Mouse (Mus musculus) stomach, embryonic 14.5 days (tissue): Measurements from ENCODE around the gene Snx18. TPM values are rescaled to one million over a fixed set of nuclear protein-coding genes. Genes with fewer than 3 reads are reported as not detected.

Source experiments
- ATAC-seq: fragments of 200-750 bp; cut with Nextera tagmentation; 2 replicates; pipeline ENCODE4 v1.8.0; 2017; ENCODE audit warnings: low read depth, moderate TSS enrichment; ENCODE audit not compliant: insufficient number of reproducible peaks, insufficient read depth, low FRiP score
- H3K27ac ChIP-seq: fragments of 300-500 bp; sonication (generic); 2 replicates; pipeline ENCODE4 v1.5.1; 2014; ENCODE audit warnings: mild to moderate bottlenecking, low read length, moderate library complexity, mixed read lengths
- H3K27me3 ChIP-seq: fragments of 300-500 bp; sonication (generic); 2 replicates; pipeline ENCODE4 v1.6.1; 2014; ENCODE audit warnings: low read length, control low read depth, mixed read lengths; ENCODE audit not compliant: control insufficient read depth, insufficient read depth
- H3K36me3 ChIP-seq: fragments of 300-500 bp; sonication (generic); 2 replicates; pipeline ENCODE4 v1.6.1; 2014; ENCODE audit warnings: mild to moderate bottlenecking, control low read depth, low read length, moderate library complexity, mixed read lengths; ENCODE audit not compliant: control insufficient read depth, insufficient read depth
- H3K4me1 ChIP-seq: fragments of 300-500 bp; sonication (generic); 2 replicates; pipeline ENCODE4 v1.6.1; 2014; ENCODE audit warnings: low read length, control low read depth, mixed read lengths; ENCODE audit not compliant: control insufficient read depth, insufficient read depth
- H3K4me2 ChIP-seq: fragments of 300-500 bp; sonication (generic); replicated peaks from 2 replicates; pipeline ENCODE4 v1.6.1; 2014; ENCODE audit warnings: low read depth, low read length, control low read depth
- H3K4me3 ChIP-seq: fragments of 300-500 bp; sonication (generic); 2 replicates; pipeline ENCODE4 v1.5.1; 2014; ENCODE audit warnings: low read depth, low read length, control low read depth
- H3K9ac ChIP-seq: fragments of 300-500 bp; sonication (generic); replicated peaks from 2 replicates; pipeline ENCODE4 v1.6.1; 2014; ENCODE audit warnings: low read depth, mild to moderate bottlenecking, control low read depth, low read length, moderate library complexity, mixed read lengths
- H3K9me3 ChIP-seq: fragments of 300-500 bp; sonication (generic); 2 replicates; pipeline ENCODE4 v1.6.1; 2016; ENCODE audit warnings: low read depth, low read length, control low read depth; ENCODE audit not compliant: control insufficient read depth
- WGBS: fragments of 180-500 bp; shearing (Covaris S2); extraction: QIAGEN DNeasy Blood & Tissue Kit; methylation state at CpG from one replicate; pipeline ENCODE4 v1.1.7; 2014; 5-methylcytosine and 5-hydroxymethylcytosine counted together
- polyA plus RNA-seq: library from polyadenylated mRNA; unstranded; fragments of >200 nt; fragmentation: Nextera tagmentation; extraction: Ambion mirVana; gene quantifications from 2 replicates; pipeline ENCODE4 v1.2.1, GENCODE M21; 2014

Gene Snx18
- polyA plus RNA-seq, 1 experiment from 2014 or later: 28.1 TPM

GRCm38 (mm10) chr13:113613341-113613740 is 5.0 kb downstream of the Snx18 start:
- ATAC-seq: no peak
- Histone ChIP-seq H3K4me1 (peaks cover 75% of the 10 kb centered on the region), H3K9ac (no peak overlapping the region), H3K4me2 (peak overlapping the region; percentile 94), H3K4me3 (peak overlapping the region; percentile 63), H3K9me3 (no peaks in the 10 kb centered on the region), H3K36me3 (peaks cover 3% of the 10 kb centered on the region; the same call in 1 of the 2 replicates), H3K27ac (peak overlapping the region; percentile 44; the same call in 1 of the 2 replicates), H3K27me3 (no peaks in the 10 kb centered on the region)
- WGBS: 10% methylated on average over 12 of the region's 12 CpGs

- Histone ChIP-seq H3K36me3 (peaks cover 3% of the 10 kb centered on the region; the same call in 1 of the 2 replicates), H3K4me1 (peaks cover 83% of the 10 kb centered on the region), H3K4me2 (peak overlapping the region; percentile 94), H3K9ac (no peak overlapping the region), H3K4me3 (peak overlapping the region; percentile 63; the same call in 1 of the 2 replicates), H3K9me3 (no peaks in the 10 kb centered on the region), H3K27me3 (no peaks in the 10 kb centered on the region), H3K27ac (no peak overlapping the region; the same call in 1 of the 2 replicates)
- no peak for ATAC-seq
- 54% methylated on average over 24 of the region's 24 CpGs for WGBS
Observed at GRCm38 (mm10) chr13:113612141-113612950, 6.0 kb downstream of the Snx18 start.

- no peaks in the 10 kb centered on the region; the same call in 1 of the 2 replicates for H3K36me3 ChIP-seq
- H3K4me2 ChIP-seq: no peak overlapping the region
- H3K27me3 ChIP-seq: no peaks in the 10 kb centered on the region
- no peaks in the 10 kb centered on the region for H3K9me3 ChIP-seq
- no peak overlapping the region for H3K27ac ChIP-seq
- WGBS: 56% methylated on average over 13 of the region's 13 CpGs
- H3K4me1 ChIP-seq: peaks cover 76% of the 10 kb centered on the region
- no peak overlapping the region for H3K4me3 ChIP-seq
- no peak overlapping the region for H3K9ac ChIP-seq
- no peak for ATAC-seq
Observed at GRCm38 (mm10) chr13:113610732-113611500, 7.4 kb downstream of the Snx18 start.

- H3K27me3 ChIP-seq: no peaks in the 10 kb centered on the region
- no peak overlapping the region for H3K4me3 ChIP-seq
- no peaks in the 10 kb centered on the region; the same call in 1 of the 2 replicates for H3K36me3 ChIP-seq
- peaks cover 69% of the 10 kb centered on the region for H3K4me1 ChIP-seq
- no peak overlapping the region for H3K9ac ChIP-seq
- ATAC-seq: peak; percentile 28; the same call in 1 of the 2 replicates
- WGBS: 65% methylated on average over 3 of the region's 3 CpGs
- no peak overlapping the region for H3K27ac ChIP-seq
- H3K4me2 ChIP-seq: no peak overlapping the region
- no peaks in the 10 kb centered on the region for H3K9me3 ChIP-seq
Observed at GRCm38 (mm10) chr13:113609429-113609828, 8.9 kb downstream of the Snx18 start.

- Histone ChIP-seq H3K27me3 (no peaks in the 10 kb centered on the region), H3K36me3 (no peaks in the 10 kb centered on the region; the same call in 1 of the 2 replicates), H3K9me3 (no peaks in the 10 kb centered on the region), H3K9ac (no peak overlapping the region), H3K4me3 (no peak overlapping the region), H3K4me1 (peaks cover 57% of the 10 kb centered on the region), H3K4me2 (no peak overlapping the region), H3K27ac (no peak overlapping the region)
- no peak for ATAC-seq
- 56% methylated on average over 4 of the region's 4 CpGs for WGBS
Observed at GRCm38 (mm10) chr13:113607821-113608220, 10.5 kb downstream of the Snx18 start.

- peaks cover 55% of the 10 kb centered on the region for H3K4me1 ChIP-seq
- WGBS: 87% methylated on average over 7 of the region's 7 CpGs
- H3K9me3 ChIP-seq: no peaks in the 10 kb centered on the region
- ATAC-seq: no peak
- H3K4me2 ChIP-seq: no peak overlapping the region
- H3K36me3 ChIP-seq: no peaks in the 10 kb centered on the region; the same call in 1 of the 2 replicates
- H3K27ac ChIP-seq: no peak overlapping the region
- no peak overlapping the region for H3K4me3 ChIP-seq
- no peak overlapping the region for H3K9ac ChIP-seq
- no peaks in the 10 kb centered on the region for H3K27me3 ChIP-seq
Observed at GRCm38 (mm10) chr13:113607371-113607770, 11.0 kb downstream of the Snx18 start.

- H3K9me3 ChIP-seq: no peaks in the 10 kb centered on the region
- no peaks in the 10 kb centered on the region; the same call in 1 of the 2 replicates for H3K36me3 ChIP-seq
- H3K27me3 ChIP-seq: no peaks in the 10 kb centered on the region
- no peak for ATAC-seq
- no peak overlapping the region for H3K27ac ChIP-seq
- H3K9ac ChIP-seq: no peak overlapping the region
- WGBS: 80% methylated on average over 18 of the region's 18 CpGs
- no peak overlapping the region for H3K4me3 ChIP-seq
- H3K4me2 ChIP-seq: no peak overlapping the region
- peaks cover 55% of the 10 kb centered on the region for H3K4me1 ChIP-seq
Observed at GRCm38 (mm10) chr13:113606741-113607358, 11.5 kb downstream of the Snx18 start.

GRCm38 (mm10) chr13:113606131-113606530 is 12.2 kb downstream of the Snx18 start:
- no peaks in the 10 kb centered on the region for H3K27me3 ChIP-seq
- WGBS: 88% methylated on average over 14 of the region's 14 CpGs
- no peaks in the 10 kb centered on the region; the same call in 1 of the 2 replicates for H3K36me3 ChIP-seq
- no peak overlapping the region for H3K4me2 ChIP-seq
- no peaks in the 10 kb centered on the region for H3K9me3 ChIP-seq
- peaks cover 50% of the 10 kb centered on the region for H3K4me1 ChIP-seq
- H3K27ac ChIP-seq: no peak overlapping the region
- no peak overlapping the region for H3K9ac ChIP-seq
- H3K4me3 ChIP-seq: no peak overlapping the region
- no peak for ATAC-seq
